Mouse (Mus musculus): Measurements from ENCODE around the gene Plekhm3. TPM values are rescaled to one million over a fixed set of nuclear protein-coding genes. Genes with fewer than 3 reads are reported as not detected.
A peak's percentile ranks its signal among the peaks of the same experiment; 100 is the strongest.

Gene Plekhm3
- polyA plus RNA-seq, 1 experiment from 2014 or later, result 1.7 TPM

DNA sequence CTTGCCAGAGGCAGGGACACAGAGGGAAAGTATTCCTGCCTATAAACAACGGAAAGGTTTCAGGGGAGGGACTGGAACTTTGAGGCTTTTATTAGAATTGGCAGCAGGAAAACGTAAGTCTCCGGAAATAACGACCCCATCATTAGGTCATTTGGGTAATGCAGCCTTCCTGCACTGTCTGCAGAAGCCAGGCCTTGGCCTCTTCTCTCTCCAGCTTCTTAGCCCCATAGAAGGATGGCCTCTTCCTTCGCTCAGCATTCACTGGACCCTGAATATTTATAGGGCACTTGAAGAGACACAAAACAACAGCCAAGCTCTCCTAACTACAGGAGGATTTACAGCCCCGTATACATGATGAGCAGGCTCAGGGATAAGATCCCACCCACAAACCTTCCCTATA, 186.5 kb downstream of the Plekhm3 start:
- Histone ChIP-seq H3K4me1 (replicated peaks) (no peaks in the 10 kb centered on the region), H3K9me3 (replicated peaks) (no peaks in the 10 kb centered on the region), H3K4me3 (replicated peaks) (no peak overlapping the region), H3K27ac (replicated peaks) (no peak overlapping the region), H3K36me3 (replicated peaks) (no peaks in the 10 kb centered on the region), H3K4me2 (no peak overlapping the region), H3K9ac (no peak overlapping the region), H3K27me3 (no peaks in the 10 kb centered on the region)
- 26% methylated on average over 6 of the region's 6 CpGs for WGBS (ENCODE audit: insufficient replicate concordance)
- ATAC-seq (ENCODE audit: insufficient read depth), result no peak

DNA sequence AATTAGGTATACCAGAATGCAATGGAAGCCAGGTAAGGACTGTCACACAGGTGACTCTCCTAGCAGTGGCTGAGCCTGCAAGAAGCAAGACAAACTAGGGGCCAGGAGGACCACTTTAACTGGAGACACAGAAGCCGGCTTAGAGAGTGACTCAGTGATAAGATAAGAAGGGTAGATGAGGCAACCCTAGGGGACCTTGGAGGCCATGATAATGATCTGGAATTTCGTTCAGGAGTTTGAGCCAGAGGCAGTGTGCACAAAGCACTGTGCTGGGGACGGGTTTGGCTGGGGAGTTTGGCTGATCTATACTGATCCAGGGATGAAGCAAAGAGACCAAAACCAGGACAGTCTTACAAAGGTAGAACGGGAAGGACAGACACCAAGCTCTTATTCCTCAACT, 195.0 kb downstream of the Plekhm3 start:
- Histone ChIP-seq H3K4me2 (no peak overlapping the region), H3K27ac (replicated peaks) (no peak overlapping the region), H3K27me3 (no peaks in the 10 kb centered on the region), H3K36me3 (replicated peaks) (no peaks in the 10 kb centered on the region), H3K4me3 (replicated peaks) (no peak overlapping the region), H3K4me1 (replicated peaks) (peaks cover 3% of the 10 kb centered on the region; the same call in 1 of the 2 replicates), H3K9me3 (replicated peaks) (no peaks in the 10 kb centered on the region), H3K9ac (no peak overlapping the region)
- 46% methylated on average over 4 of the region's 4 CpGs for WGBS (ENCODE audit: insufficient replicate concordance)
- no peak for ATAC-seq (ENCODE audit: insufficient read depth)

DNA sequence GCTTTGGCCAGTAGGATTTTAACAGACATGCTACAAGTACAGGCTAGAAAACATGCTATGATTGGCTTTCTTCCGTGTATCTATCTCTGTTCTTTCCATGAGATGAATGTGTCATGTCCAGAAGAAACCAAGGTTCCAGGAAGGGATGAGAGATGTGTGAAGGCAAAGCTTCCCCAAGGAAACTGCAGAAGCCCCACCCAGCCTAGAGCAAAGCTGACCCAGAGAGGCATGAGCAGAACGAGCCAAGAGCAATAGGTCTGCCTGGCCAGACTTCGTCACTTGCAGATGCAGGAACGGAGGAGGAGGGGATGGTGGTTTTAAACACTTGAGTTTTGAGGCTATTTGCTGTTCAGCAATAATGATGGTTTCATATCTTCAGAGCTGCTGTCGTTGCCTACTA, 198.9 kb downstream of the Plekhm3 start:
- H3K27me3 ChIP-seq, result no peaks in the 10 kb centered on the region
- WGBS (ENCODE audit: insufficient replicate concordance), result 64% methylated on average over 5 of the region's 5 CpGs
- H3K9me3 ChIP-seq (replicated peaks), result no peaks in the 10 kb centered on the region
- H3K4me3 ChIP-seq (replicated peaks), result no peak overlapping the region
- peaks cover 22% of the 10 kb centered on the region for H3K4me1 ChIP-seq (replicated peaks)
- no peaks in the 10 kb centered on the region for H3K36me3 ChIP-seq (replicated peaks)
- H3K9ac ChIP-seq, result no peak overlapping the region
- ATAC-seq (ENCODE audit: insufficient read depth), result no peak
- no peak overlapping the region for H3K27ac ChIP-seq (replicated peaks)
- H3K4me2 ChIP-seq, result no peak overlapping the region

DNA sequence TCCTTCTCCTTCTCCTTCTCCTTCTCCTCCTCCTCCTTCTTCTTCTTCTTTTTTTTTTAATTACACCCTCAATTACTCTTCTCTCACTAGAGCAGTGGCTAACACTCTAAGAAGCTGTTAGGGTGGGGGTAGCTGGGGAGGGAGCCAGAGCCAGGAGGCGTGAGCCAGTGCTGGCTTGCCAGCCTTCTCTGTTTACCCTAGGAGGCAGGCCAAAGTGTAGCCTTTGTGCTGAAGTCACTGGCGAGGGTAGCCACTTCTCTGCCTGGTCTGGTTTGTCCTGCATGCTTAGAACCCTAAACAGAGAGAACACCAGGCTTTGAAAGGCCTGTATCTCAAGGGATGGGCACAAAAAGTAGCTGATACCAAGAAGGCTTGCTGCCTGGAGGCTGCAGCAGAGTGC, 199.4 kb downstream of the Plekhm3 start:
- Histone ChIP-seq H3K27ac (replicated peaks) (no peak overlapping the region), H3K4me3 (replicated peaks) (no peak overlapping the region), H3K4me1 (replicated peaks) (peaks cover 22% of the 10 kb centered on the region), H3K9me3 (replicated peaks) (no peaks in the 10 kb centered on the region), H3K4me2 (no peak overlapping the region), H3K36me3 (replicated peaks) (no peaks in the 10 kb centered on the region), H3K27me3 (no peaks in the 10 kb centered on the region), H3K9ac (no peak overlapping the region)
- WGBS (ENCODE audit: insufficient replicate concordance), result 27% methylated on average over 2 of the region's 2 CpGs
- ATAC-seq (ENCODE audit: insufficient read depth), result peak; percentile 42; the same call in 1 of the 2 replicates

DNA sequence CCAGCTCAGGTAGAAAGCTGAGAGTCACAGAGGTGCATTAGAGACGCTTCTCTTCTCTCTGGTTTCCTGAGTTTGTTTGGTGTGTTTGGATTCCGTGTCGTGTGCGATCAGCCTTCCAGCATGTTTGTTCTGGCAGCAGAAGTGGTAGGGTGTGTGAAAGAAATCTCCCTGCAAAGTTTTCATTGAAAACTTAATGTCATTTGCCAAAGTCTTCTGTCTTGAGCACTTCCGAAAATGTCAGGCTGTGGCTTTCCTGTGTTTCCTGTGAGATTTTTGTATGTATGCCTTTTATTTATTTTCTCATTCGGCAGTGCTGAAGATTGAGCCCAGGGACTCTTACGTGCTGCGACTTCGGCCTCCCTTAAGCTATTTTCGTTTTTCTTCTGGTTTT, 200.0 kb downstream of the Plekhm3 start:
- H3K9ac ChIP-seq, result no peak overlapping the region
- H3K27ac ChIP-seq (replicated peaks), result no peak overlapping the region
- 18% methylated on average over 10 of the region's 10 CpGs for WGBS (ENCODE audit: insufficient replicate concordance)

DNA sequence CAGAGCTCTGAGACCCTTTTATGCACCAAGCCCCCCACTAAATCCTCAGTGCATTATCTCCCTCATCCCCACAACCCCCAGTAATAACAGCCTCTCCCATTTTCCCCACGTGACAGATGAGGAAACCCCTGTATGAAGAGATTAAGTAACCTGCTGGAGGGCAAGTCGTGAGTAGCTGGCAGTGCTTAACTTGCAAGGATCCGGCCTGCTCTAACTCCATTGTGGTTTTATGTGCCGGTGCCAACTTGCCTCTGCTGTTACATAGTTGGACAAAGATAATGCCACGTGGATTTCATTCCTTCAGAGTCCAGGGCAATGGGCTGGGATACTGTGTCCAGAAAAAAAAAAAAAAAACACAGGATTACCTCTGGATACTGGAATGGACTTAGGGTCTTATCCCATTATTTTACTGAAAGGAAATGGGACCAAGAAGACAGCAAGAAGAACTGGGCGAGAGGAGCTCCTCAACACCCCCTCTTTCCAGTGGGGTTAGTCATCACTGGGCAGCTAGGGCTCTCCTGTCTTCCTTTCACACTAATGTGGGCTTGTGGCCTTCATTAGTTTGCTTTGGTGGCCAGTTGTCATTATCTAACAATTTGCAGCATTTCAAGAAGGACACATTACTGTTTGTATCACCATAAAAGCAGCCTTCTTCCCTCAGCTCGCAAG, 200.5 kb downstream of the Plekhm3 start:
- H3K9ac ChIP-seq, result no peak overlapping the region
- no peaks in the 10 kb centered on the region for H3K36me3 ChIP-seq (replicated peaks)
- H3K27me3 ChIP-seq, result no peaks in the 10 kb centered on the region
- H3K4me3 ChIP-seq (replicated peaks), result no peak overlapping the region
- 19% methylated on average over 7 of the region's 7 CpGs for WGBS (ENCODE audit: insufficient replicate concordance)
- H3K9me3 ChIP-seq (replicated peaks), result no peaks in the 10 kb centered on the region
- ATAC-seq (ENCODE audit: insufficient read depth), result no peak
- no peak overlapping the region for H3K27ac ChIP-seq (replicated peaks)
- peaks cover 22% of the 10 kb centered on the region for H3K4me1 ChIP-seq (replicated peaks)
- no peak overlapping the region for H3K4me2 ChIP-seq

More for the DNA sequence above, 200.0 kb downstream of the Plekhm3 start:
- Histone ChIP-seq H3K9me3 (replicated peaks) (no peaks in the 10 kb centered on the region), H3K4me1 (replicated peaks) (peaks cover 22% of the 10 kb centered on the region), H3K4me3 (replicated peaks) (no peak overlapping the region), H3K4me2 (no peak overlapping the region), H3K27me3 (no peaks in the 10 kb centered on the region), H3K36me3 (replicated peaks) (no peaks in the 10 kb centered on the region)
- no peak for ATAC-seq (ENCODE audit: insufficient read depth)

DNA sequence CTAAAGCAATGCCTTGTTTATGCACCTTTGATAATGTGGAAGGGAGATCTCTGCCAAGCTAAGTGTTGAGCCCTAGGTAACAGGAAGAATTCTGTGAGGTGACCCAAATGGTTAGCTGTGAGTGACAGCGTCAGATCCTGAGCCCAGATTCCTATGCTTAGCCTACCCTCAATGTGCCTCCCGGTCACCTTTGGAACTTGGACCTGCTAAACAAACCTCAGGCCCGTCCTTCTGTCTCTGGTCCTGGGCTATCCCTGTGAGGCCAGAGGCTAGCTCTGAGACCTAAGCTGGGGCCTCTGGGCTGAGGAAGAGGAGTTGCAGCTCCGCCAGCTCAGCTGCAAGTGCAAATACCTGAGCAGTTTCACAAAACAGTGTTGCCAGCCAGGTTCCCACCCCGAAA, 202.0 kb downstream of the Plekhm3 start:
- Histone ChIP-seq H3K9ac (no peak overlapping the region), H3K36me3 (replicated peaks) (no peaks in the 10 kb centered on the region), H3K27me3 (no peaks in the 10 kb centered on the region), H3K9me3 (replicated peaks) (no peaks in the 10 kb centered on the region), H3K4me2 (no peak overlapping the region), H3K4me1 (replicated peaks) (peaks cover 22% of the 10 kb centered on the region), H3K4me3 (replicated peaks) (no peak overlapping the region), H3K27ac (replicated peaks) (peak overlapping the region; percentile 41; the same call in 1 of the 2 replicates)
- no peak for ATAC-seq (ENCODE audit: insufficient read depth)
- WGBS (ENCODE audit: insufficient replicate concordance), result 69% methylated on average over 5 of the region's 5 CpGs

DNA sequence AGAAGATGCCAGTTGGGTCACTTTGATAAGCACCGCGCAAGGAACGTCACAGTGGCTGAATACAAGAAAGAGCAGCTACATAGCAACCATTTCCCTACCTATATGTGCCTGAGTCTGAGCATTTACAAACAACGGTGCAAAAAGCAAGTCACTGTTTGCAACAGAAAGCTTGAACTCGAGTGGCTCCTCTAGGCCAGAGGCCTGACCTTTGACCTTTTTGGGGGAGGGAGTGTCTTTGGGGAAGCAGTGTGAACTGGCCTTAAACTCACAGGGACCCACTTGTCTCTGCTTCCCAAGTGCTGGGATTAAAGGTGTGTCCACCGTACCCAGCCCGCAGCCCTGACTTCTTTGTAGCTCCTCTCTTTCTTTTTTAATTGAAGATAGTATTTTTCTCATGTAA, 203.0 kb downstream of the Plekhm3 start:
- 0 out of 2 replicates have a peak, but pooled peaks have one; percentile 31 for ATAC-seq (ENCODE audit: insufficient read depth)
- 67% methylated on average over 7 of the region's 7 CpGs for WGBS (ENCODE audit: insufficient replicate concordance)
- Histone ChIP-seq H3K36me3 (replicated peaks) (no peaks in the 10 kb centered on the region), H3K4me3 (replicated peaks) (no peak overlapping the region), H3K4me2 (no peak overlapping the region), H3K9ac (no peak overlapping the region), H3K9me3 (replicated peaks) (no peaks in the 10 kb centered on the region), H3K27ac (replicated peaks) (no peak overlapping the region), H3K4me1 (replicated peaks) (peaks cover 22% of the 10 kb centered on the region), H3K27me3 (peaks cover 2% of the 10 kb centered on the region; the same call in 1 of the 2 replicates)

DNA sequence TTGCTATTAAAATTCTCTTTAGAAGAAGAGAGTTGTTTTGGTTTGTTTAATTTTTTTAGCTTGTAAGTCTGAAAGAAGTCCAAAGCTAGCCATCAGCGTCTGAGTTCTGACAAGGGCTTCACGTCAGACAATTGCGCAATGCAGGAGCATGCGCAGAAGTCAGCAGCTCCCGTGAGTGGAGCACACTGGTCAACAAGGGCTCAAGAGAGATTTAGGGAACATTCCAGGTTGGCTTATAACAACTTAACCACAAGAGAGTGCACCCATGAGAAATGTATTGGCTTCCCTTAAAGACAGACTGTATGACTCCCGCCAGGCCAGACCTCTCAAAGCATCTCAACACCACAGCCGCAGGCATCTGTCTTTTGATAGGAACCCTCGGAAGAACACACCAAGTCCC, 203.5 kb downstream of the Plekhm3 start:
- H3K4me2 ChIP-seq, result no peak overlapping the region
- no peaks in the 10 kb centered on the region for H3K9me3 ChIP-seq (replicated peaks)
- no peak for ATAC-seq (ENCODE audit: insufficient read depth)
- H3K27ac ChIP-seq (replicated peaks), result 0 out of 2 replicates have a peak overlapping the region, but pooled peaks have one; percentile 6
- peaks cover 7% of the 10 kb centered on the region for H3K27me3 ChIP-seq
- H3K9ac ChIP-seq, result no peak overlapping the region
- H3K36me3 ChIP-seq (replicated peaks), result no peaks in the 10 kb centered on the region
- peaks cover 22% of the 10 kb centered on the region for H3K4me1 ChIP-seq (replicated peaks)
- no peak overlapping the region for H3K4me3 ChIP-seq (replicated peaks)
- 57% methylated on average over 8 of the region's 8 CpGs for WGBS (ENCODE audit: insufficient replicate concordance)

DNA sequence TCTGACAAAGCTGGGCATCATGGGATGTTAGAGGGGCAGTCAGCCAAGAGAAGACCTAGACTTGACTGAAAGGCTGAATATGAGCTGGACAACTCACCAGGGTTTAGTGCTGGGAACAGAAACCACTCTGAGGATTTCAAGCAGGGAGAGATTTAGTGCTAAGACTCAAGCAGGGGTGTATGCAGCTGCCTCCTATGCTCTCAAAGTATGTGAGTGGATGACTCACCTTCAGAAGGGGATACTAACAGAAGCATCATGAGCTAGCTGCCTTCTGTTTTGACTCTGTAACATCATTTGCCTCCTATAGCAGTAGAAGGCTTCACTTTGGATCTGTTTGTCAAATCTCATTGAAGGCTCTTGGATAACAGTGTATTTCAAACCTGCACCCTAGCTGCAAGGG, 212.0 kb downstream of the Plekhm3 start:
- Histone ChIP-seq H3K27ac (replicated peaks) (no peak overlapping the region), H3K9ac (no peak overlapping the region), H3K9me3 (replicated peaks) (no peaks in the 10 kb centered on the region), H3K36me3 (replicated peaks) (no peaks in the 10 kb centered on the region), H3K4me1 (replicated peaks) (no peaks in the 10 kb centered on the region), H3K4me2 (no peak overlapping the region), H3K27me3 (peaks cover 7% of the 10 kb centered on the region), H3K4me3 (replicated peaks) (no peak overlapping the region)
- ATAC-seq (ENCODE audit: insufficient read depth), result no peak

DNA sequence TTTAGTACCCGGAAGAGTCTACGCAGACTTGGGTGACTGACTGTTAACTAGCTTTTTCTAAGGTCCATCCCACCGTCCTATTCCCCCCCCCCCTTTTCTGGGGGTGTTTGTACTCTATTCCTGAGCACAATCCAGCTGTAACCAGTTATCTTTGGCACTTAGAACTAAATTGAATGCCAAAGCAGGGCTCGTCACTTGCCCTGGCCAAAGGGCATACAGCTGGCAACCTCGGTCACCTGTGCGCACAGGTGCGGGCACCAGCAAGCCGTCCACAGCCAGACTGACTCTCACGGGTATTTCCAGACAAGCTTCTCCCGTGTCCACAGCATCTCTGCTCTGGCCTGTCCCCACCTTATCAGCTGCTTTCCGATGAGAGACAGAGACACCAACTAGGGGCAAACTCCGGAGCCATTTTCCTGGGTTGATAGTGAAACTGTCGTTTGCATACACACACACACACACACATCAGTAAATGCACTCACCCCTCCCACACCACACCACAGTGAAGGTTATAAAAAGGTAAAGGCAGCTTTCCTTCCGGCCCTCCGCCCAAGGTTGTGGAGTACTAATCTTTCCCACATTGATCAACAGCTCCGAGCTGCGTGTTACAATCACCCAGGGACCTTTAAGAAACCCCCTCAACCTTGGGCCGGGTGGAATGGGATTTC, 213.7 kb downstream of the Plekhm3 start:
- no peaks in the 10 kb centered on the region for H3K27me3 ChIP-seq
- no peak overlapping the region for H3K4me2 ChIP-seq
- peaks cover 17% of the 10 kb centered on the region for H3K4me1 ChIP-seq (replicated peaks)
- H3K36me3 ChIP-seq (replicated peaks), result no peaks in the 10 kb centered on the region
- H3K4me3 ChIP-seq (replicated peaks), result no peak overlapping the region
- H3K9ac ChIP-seq, result no peak overlapping the region
- ATAC-seq (ENCODE audit: insufficient read depth), result no peak
- no peak overlapping the region for H3K27ac ChIP-seq (replicated peaks)
- no peaks in the 10 kb centered on the region for H3K9me3 ChIP-seq (replicated peaks)
- 71% methylated on average over 18 of the region's 18 CpGs for WGBS (ENCODE audit: insufficient replicate concordance)

Measured in liver, embryonic 15.5 days (tissue).